Mouse (Mus musculus) skeletal muscle tissue, postnatal 0 days (tissue): ENCODE measurements around the gene Spop. TPM values are rescaled to one million over a fixed set of nuclear protein-coding genes. Genes with fewer than 3 reads are reported as not detected.

ENCODE experiments used
- polyA plus RNA-seq: library from polyadenylated mRNA; unstranded; fragments of >200 nt; fragmentation: Nextera tagmentation; extraction: Ambion mirVana; gene quantifications from 2 replicates; pipeline ENCODE4 v1.2.1, GENCODE M21; 2015

The Spop gene
- polyA plus RNA-seq = 237 and 278 TPM in 2 replicates

GRCm38 (mm10) chr11:95413641-95414535 is at the start of gene Spop:
Spop (plus strand) TSS chr11:95414080.

DNA sequence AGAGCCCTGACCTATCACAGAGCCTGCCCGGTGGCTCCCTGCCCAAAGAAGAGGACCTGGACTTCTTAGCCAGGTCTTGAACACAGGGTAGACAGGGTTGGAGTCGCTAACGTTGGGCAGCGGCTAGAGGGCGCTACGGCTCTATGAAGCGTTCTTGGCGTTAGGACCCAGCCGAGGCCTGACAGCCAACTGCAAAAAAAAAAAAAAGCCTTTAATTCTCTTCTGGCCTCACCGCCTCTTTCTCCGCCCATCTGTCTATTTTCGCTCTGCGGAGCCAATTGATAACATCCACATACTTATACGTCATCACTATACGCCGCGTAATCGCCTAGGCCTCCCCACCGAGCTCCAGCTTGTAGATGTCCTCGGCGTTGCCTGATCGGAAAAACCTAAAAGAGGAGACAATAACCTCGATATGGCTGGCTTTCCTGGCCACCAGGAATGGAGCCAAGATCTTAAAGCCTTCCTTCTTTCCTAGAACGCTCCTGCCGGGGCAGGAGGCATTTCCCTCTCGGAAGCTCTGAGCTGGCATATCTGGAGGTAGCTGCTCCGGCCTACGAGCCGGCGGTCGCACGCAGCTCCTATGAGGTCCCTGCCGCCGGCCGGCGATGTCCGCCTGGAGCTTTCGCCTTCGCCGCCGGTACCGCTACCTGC is 29.4 kb upstream of the Spop start, which contains the start of gene Slc35b1:
Slc35b1 (plus strand) TSS at position 374 of the 654 bp plus-strand sequence.

DNA sequence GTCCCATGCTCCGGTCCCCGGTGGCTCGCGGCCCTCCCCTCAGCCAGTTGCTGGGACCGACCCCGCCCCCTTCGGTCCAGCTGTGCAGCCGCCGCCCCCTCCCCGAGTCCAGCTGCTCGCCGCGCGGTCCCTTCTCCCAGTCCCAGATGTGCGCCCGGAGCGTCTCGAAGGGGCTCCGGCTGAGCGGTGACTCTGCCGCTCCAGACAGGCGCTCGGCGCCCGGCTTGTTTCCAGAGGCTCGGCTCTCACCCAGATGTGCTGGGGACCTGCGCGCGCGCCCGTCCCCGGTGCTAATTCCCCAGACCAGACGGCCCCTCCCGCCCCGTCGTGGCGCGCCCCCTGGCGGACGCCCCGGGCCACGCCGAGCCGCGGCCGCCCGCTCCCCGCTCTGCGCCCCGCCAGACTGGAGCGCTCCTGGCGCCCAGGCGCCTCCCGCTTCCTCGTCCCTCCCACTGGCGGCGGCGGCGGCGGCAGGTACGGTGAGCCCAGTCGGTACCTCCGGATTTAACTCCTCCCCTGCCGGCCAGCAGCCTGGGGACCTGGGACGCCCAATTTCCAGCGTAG is 100.5 kb downstream of the Spop start, which contains the start of gene Nxph3:
Nxph3 (minus strand) TSS at position 273 of the 564 bp plus-strand sequence.

Other genes starting within 250 kb of the Spop start
- gene Tac4, start 152.6 kb upstream of the Spop start, polyA plus RNA-seq = 0.35 TPM in 1 of 2 replicates, not detected in the other
- 24.6 and 28.9 TPM in 2 replicates for gene Kat7, start 103.8 kb upstream of the Spop start, polyA plus RNA-seq
- gene Fam117a, start 77.1 kb upstream of the Spop start, polyA plus RNA-seq = 5.2 and 7.2 TPM in 2 replicates
- gene Slc35b1, start 29.4 kb upstream of the Spop start, polyA plus RNA-seq = 52.2 and 55.7 TPM in 2 replicates
- 0.46 and 0.52 TPM in 2 replicates for gene Nxph3, start 100.5 kb downstream of the Spop start, polyA plus RNA-seq
- 12.4 and 12.9 TPM in 2 replicates for gene Ngfr, start 173.7 kb downstream of the Spop start, polyA plus RNA-seq